In genomic region chr8:117308303-117309095, GRCm38 (mm10) we compare ENCODE assay signal across 15 mouse cellular contexts. TPM values are rescaled to one million over a fixed set of nuclear protein-coding genes. Genes with fewer than 3 reads are reported as not detected.
DNase-seq lines count a peak whose midpoint lies in the region; ATAC-seq and TF ChIP-seq lines count a peak whose summit lies in the region.
"Had no signal": no experiment of that assay in that cellular context is flagged by ENCODE, and none has a peak within 500 bp of the region (broad histone marks: within the 10 kb centered on the region; RNA-seq: fewer than 3 reads in every experiment).

No protein-coding gene starts in this region.

- no peak for ATAC-seq in liver, embryonic 14.5 days (ENCODE audit: insufficient read depth)
- no peak for ATAC-seq in liver, embryonic 11.5 days (replicated peaks; ENCODE audit: low FRiP score)
- ATAC-seq in granulocyte monocyte progenitor cell, adult 5-6 weeks (replicated peaks; ENCODE audit: poor library complexity, severe bottlenecking): peak; percentile 47

- H3K4me3 ChIP-seq in liver, embryonic 14.5 days (ENCODE audit: insufficient read depth in 1 of 2, low read depth in 2 of 2, low read length in 2 of 2): no peak overlapping the region
- H3K4me3 ChIP-seq in liver, embryonic 11.5 days (ENCODE audit: low read depth, low read length): no peak overlapping the region
- no peak overlapping the region for H3K4me3 ChIP-seq in macrophage (ENCODE audit: inconsistent target)
- H3K4me3 ChIP-seq: embryonic facial prominence, embryonic 12.5 days; forebrain, embryonic 10.5 days; heart, embryonic 15.5 days; limb, embryonic 12.5 days; neural tube, embryonic 13.5 days had no signal

- H3K9ac ChIP-seq in liver, embryonic 14.5 days (replicated peaks): no peak overlapping the region
- H3K9ac ChIP-seq in liver, embryonic 11.5 days (ENCODE audit: low read depth, low read length): no peak overlapping the region
- H3K9ac ChIP-seq: embryonic facial prominence, embryonic 12.5 days; heart, embryonic 15.5 days; limb, embryonic 12.5 days; neural tube, embryonic 13.5 days had no signal

- DNase-seq in liver, embryonic 14.5 days (ENCODE audit: low read depth in 3 of 3, low spot score in 3 of 3): no peak
- no peak for DNase-seq in liver, embryonic 11.5 days (ENCODE audit: low spot score)
- DNase-seq in kidney, adult 9 months: peak; percentile 96
- DNase-seq in adrenal gland, adult 8-10 months: no peak
- DNase-seq in heart, postnatal 14 days: no peak
- DNase-seq in retina, postnatal 1 day: no peak
- DNase-seq: cerebellum, adult 9-10 months; midbrain, embryonic 14.5 days had no signal

- H3K4me1 ChIP-seq in liver, embryonic 14.5 days (replicated peaks; ENCODE audit: control insufficient read depth in 2 of 2, insufficient read depth in 2 of 2, low read length in 1 of 2): peaks cover 0 to 19% of the 10 kb centered on the region in 2 experiments; a peak in 2 of 4 replicates
- H3K4me1 ChIP-seq in liver, embryonic 11.5 days (replicated peaks; ENCODE audit: control insufficient read depth, insufficient read depth, low read length): peaks cover 19% of the 10 kb centered on the region

- no peak for TF ChIP-seq EP300 in liver, embryonic 14.5 days (IDR thresholded peaks at IDR 0.05; ENCODE audit: low read depth)

- intact Hi-C loops in heart, postnatal 14 days (cut with DNase I): no loop called here

- peaks cover 100% of the 10 kb centered on the region for H3K79me2 ChIP-seq in macrophage (ENCODE audit: inconsistent target)

- H3K4me2 ChIP-seq in liver, embryonic 14.5 days (ENCODE audit: low read depth): peak overlapping the region; percentile 25; the same call in 1 of the 2 replicates
- no peak overlapping the region for H3K4me2 ChIP-seq in liver, embryonic 11.5 days
- H3K4me2 ChIP-seq: embryonic facial prominence, embryonic 12.5 days; heart, embryonic 15.5 days; limb, embryonic 12.5 days; neural tube, embryonic 13.5 days had no signal

- H3K9me3 ChIP-seq in liver, embryonic 14.5 days (ENCODE audit: control insufficient read depth, low read length): no peaks in the 10 kb centered on the region
- H3K9me3 ChIP-seq in liver, embryonic 11.5 days (ENCODE audit: control insufficient read depth, low read length): no peaks in the 10 kb centered on the region
- H3K9me3 ChIP-seq: embryonic facial prominence, embryonic 12.5 days; forebrain, embryonic 10.5 days; heart, embryonic 15.5 days; limb, embryonic 12.5 days; neural tube, embryonic 13.5 days had no signal

- TF ChIP-seq CTCF in liver, embryonic 14.5 days (IDR thresholded peaks at IDR 0.05; ENCODE audit: low read depth): no peak

- no peaks in the 10 kb centered on the region for H3K27me3 ChIP-seq in liver, embryonic 14.5 days (ENCODE audit: control insufficient read depth, insufficient read depth, low read length)
- no peaks in the 10 kb centered on the region for H3K27me3 ChIP-seq in liver, embryonic 11.5 days (replicated peaks; ENCODE audit: control insufficient read depth, insufficient read depth, low read length)
- H3K27me3 ChIP-seq: embryonic facial prominence, embryonic 12.5 days; heart, embryonic 15.5 days; limb, embryonic 12.5 days; neural tube, embryonic 13.5 days had no signal

- H3K27ac ChIP-seq in liver, embryonic 14.5 days: no peak overlapping the region
- no peak overlapping the region for H3K27ac ChIP-seq in liver, embryonic 11.5 days (ENCODE audit: low read depth, low read length)
- H3K27ac ChIP-seq in macrophage: peak overlapping the region; percentile 21
- H3K27ac ChIP-seq: embryonic facial prominence, embryonic 12.5 days; forebrain, embryonic 10.5 days; heart, embryonic 15.5 days; limb, embryonic 12.5 days; neural tube, embryonic 13.5 days had no signal

- WGBS in liver, embryonic 14.5 days (ENCODE audit: insufficient replicate concordance): 77% methylated on average over 13 of the region's 13 CpGs
- WGBS in liver, embryonic 11.5 days: 85% methylated on average over 13 of the region's 13 CpGs
- WGBS in macrophage (ENCODE audit: missing documents): 51% methylated on average over 13 of the region's 13 CpGs

- H3K36me3 ChIP-seq in liver, embryonic 14.5 days (replicated peaks; ENCODE audit: control insufficient read depth, insufficient read depth, low read depth): no peaks in the 10 kb centered on the region
- no peaks in the 10 kb centered on the region for H3K36me3 ChIP-seq in liver, embryonic 11.5 days (ENCODE audit: control insufficient read depth, insufficient read depth, low read length)
- no peaks in the 10 kb centered on the region for H3K36me3 ChIP-seq in macrophage (ENCODE audit: inconsistent target)
- H3K36me3 ChIP-seq: embryonic facial prominence, embryonic 12.5 days; heart, embryonic 15.5 days had no signal

RNA-seq across cellular contexts. Expression of gene Cmip, which starts 51.6 kb away (rescaled TPM):
- 9.8 and 10.4 TPM in 2 replicates for polyA plus RNA-seq in liver, embryonic 14.5 days (2012; rRNA removed)
- 6.7 and 10.6 TPM in 2 replicates for polyA plus RNA-seq in liver, embryonic 14.5 days (2014; fragmentation: Nextera tagmentation; extraction: Ambion mirVana)
- polyA plus RNA-seq in liver, embryonic 11.5 days (2014; fragmentation: Nextera tagmentation; extraction: Ambion mirVana): 14.3 and 17.1 TPM in 2 replicates
- total RNA-seq in granulocyte monocyte progenitor cell, adult 5-6 weeks (2014; fragmentation: Nextera tagmentation): 30.7 and 49.5 TPM in 2 replicates
- 6.0 and 11.8 TPM in 2 replicates for total RNA-seq in granulocyte monocyte progenitor cell, adult 5-6 weeks (2017)
- 100 to 1,000 TPM in 23 of 26 experiments, 10 to 100 TPM in 3; 61.7 to 168 (median 115) TPM for total RNA-seq in macrophage (2018; cell fraction: chromatin; rRNA removed)
- total RNA-seq in macrophage (2018; cell fraction: cytosol; rRNA removed): 10 to 100 TPM; 66.7 to 95.6 (median 83.4) TPM
- total RNA-seq in macrophage (2018; cell fraction: nucleus; rRNA removed): 10 to 100 TPM; 49.1 to 97.6 (median 85.9) TPM
- 47.6 to 64.8 TPM (median 62.8 TPM) in 3 replicates for polyA plus RNA-seq in macrophage (2018)
- 100 to 1,000 TPM; 134 to 141 (median 137) TPM for total RNA-seq in adrenal gland, adult 8-10 months (2022)
- total RNA-seq in heart, postnatal 14 days (2021): 10 to 100 TPM; 29.5 to 30.9 TPM
